Mouse (Mus musculus) liver, embryonic 15.5 days (tissue): ENCODE measurements at regions not wholly inside any gene's neighbourhood (a gene's known extent, or its start where the extent isn't known, plus 50 kb on each side); places are given as distances from the start of the nearest gene placed in this dataset.

Experiments
- ATAC-seq: fragments of 200-750 bp; cut with Nextera tagmentation; 2 replicates; pipeline ENCODE4 v1.8.0; 2017; ENCODE audit warnings: moderate number of reproducible peaks, mild to moderate bottlenecking, moderate library complexity; ENCODE audit not compliant: insufficient read depth
- H3K27ac ChIP-seq: fragments of 300-500 bp; sonication (generic); replicated peaks from 2 replicates; pipeline ENCODE4 v1.5.1; 2015; ENCODE audit warnings: mild to moderate bottlenecking, inconsistent platforms
- H3K27me3 ChIP-seq: fragments of 300-500 bp; sonication (generic); 2 replicates; pipeline ENCODE4 v1.6.1; 2015; ENCODE audit warnings: mild to moderate bottlenecking, inconsistent platforms
- H3K36me3 ChIP-seq: fragments of 300-500 bp; sonication (generic); replicated peaks from 2 replicates; pipeline ENCODE4 v1.6.1; 2015; ENCODE audit warnings: moderate library complexity, mild to moderate bottlenecking, inconsistent platforms
- H3K4me1 ChIP-seq: fragments of 300-500 bp; sonication (generic); replicated peaks from 2 replicates; pipeline ENCODE4 v1.6.1; 2015; ENCODE audit warnings: inconsistent platforms
- H3K4me2 ChIP-seq: fragments of 300-500 bp; sonication (generic); 2 replicates; pipeline ENCODE4 v1.6.1; 2015; ENCODE audit warnings: moderate library complexity, mild to moderate bottlenecking, inconsistent platforms
- H3K4me3 ChIP-seq: fragments of 300-500 bp; sonication (generic); replicated peaks from 2 replicates; pipeline ENCODE4 v1.5.1; 2015; ENCODE audit warnings: mild to moderate bottlenecking, inconsistent platforms
- H3K9ac ChIP-seq: fragments of 300-500 bp; sonication (generic); 2 replicates; pipeline ENCODE4 v1.6.1; 2015; ENCODE audit warnings: moderate library complexity, mild to moderate bottlenecking, inconsistent platforms
- H3K9me3 ChIP-seq: fragments of 300-500 bp; sonication (generic); replicated peaks from 2 replicates; pipeline ENCODE4 v1.6.1; 2016; ENCODE audit warnings: inconsistent platforms
- whole genome bisulfite sequencing: fragments of 180-500 bp; shearing (Covaris S2); methylation state at CpG from one replicate; pipeline ENCODE4 v1.1.7; 2015; ENCODE audit warnings: mixed read lengths; ENCODE audit not compliant: insufficient replicate concordance; 5-methylcytosine and 5-hydroxymethylcytosine counted together

DNA sequence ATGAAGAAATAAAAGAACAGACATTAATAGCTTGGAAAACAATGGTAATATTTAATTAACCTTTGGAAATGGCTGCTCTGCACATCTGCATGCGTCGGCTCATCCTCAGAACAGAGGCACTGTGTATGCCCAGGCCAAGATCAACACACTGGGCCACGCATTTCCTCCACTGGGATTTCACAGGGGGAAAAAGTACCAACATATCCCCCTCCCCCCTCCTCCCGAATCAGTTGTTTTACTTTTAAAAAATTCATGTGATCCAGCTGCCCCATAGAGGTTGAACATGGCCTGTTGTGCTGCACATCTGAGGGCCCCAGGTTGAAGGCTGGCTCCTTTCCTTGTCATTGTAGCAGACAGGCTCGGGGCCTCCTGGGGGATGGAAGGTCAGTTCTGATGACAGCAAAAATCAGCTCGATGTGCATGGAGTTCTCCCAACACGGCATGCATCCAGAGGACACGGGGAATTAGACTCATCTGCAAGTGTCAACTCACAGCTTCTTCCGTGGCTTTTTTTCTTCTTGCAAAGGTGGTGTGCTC, 777.7 kb upstream of the Car8 start:
- ATAC-seq = no peak
- H3K4me3 ChIP-seq = no peak overlapping the region
- H3K4me1 ChIP-seq = 0 out of 2 replicates have a peak, but pooled peaks cover 8% of the 10 kb centered on the region
- no peak overlapping the region for H3K4me2 ChIP-seq
- no peaks in the 10 kb centered on the region for H3K36me3 ChIP-seq
- no peak overlapping the region for H3K27ac ChIP-seq
- no peak overlapping the region for H3K9ac ChIP-seq
- WGBS = 64% methylated on average over 9 of the region's 9 CpGs
- H3K9me3 ChIP-seq = no peaks in the 10 kb centered on the region
- no peaks in the 10 kb centered on the region for H3K27me3 ChIP-seq

DNA sequence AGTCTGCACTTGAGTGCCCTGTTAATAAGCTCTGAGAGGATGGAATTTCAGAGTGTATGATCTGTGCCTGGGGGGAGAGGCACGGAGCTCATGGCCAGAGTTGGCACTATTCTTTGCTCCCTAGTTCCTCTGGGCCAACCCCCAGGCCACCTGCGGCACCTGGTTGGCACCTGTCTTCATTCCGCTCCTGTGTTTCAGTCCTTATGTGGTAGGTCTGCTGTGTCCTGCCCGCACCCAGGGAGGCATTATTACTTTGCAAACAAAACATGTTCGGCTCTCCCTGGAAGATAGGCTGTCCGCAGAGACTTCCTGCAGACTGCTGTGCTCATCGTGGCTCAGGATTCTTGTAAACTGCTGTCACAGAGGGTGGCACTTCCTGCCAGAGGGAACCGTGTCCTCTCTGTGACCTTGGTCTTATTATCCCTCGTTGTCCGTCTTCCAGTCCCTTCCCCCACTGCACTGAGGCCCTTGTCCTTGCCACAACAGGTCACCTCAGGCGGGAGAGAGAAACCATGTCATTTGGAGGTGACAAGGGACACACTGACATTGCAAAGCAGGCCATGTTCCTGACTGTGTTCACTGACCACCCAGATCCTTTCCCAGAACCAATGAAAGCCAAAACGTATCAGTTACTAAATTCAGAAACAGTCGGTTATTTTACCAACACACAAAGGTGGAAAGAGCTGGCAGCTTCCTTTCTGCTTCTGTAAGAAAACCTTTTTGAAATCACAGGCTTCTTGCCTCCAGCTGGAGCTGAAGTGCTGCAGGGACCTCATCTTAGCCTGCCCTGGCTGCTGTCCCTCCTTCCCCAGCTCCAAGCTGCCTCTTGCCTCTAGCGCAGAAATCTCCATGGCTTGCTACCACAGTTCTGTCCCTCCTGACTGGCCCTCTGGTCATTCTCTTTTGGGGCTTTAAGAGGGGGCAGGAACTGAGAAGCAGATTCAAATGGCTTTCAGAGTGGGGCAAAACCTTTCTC, 777.0 kb upstream of the Car8 start:
- H3K9me3 ChIP-seq = no peaks in the 10 kb centered on the region
- H3K4me2 ChIP-seq = no peak overlapping the region
- H3K27me3 ChIP-seq = no peaks in the 10 kb centered on the region
- 0 out of 2 replicates have a peak, but pooled peaks cover 8% of the 10 kb centered on the region for H3K4me1 ChIP-seq
- H3K9ac ChIP-seq = no peak overlapping the region
- peak; percentile 40; the same call in 1 of the 2 replicates for ATAC-seq
- H3K4me3 ChIP-seq = no peak overlapping the region
- 19% methylated on average over 14 of the region's 14 CpGs for WGBS
- no peak overlapping the region for H3K27ac ChIP-seq
- no peaks in the 10 kb centered on the region for H3K36me3 ChIP-seq

- Histone ChIP-seq H3K9me3 (no peaks in the 10 kb centered on the region), H3K36me3 (no peaks in the 10 kb centered on the region), H3K4me1 (0 out of 2 replicates have a peak, but pooled peaks cover 8% of the 10 kb centered on the region), H3K4me3 (no peak overlapping the region), H3K27ac (no peak overlapping the region), H3K4me2 (no peak overlapping the region), H3K27me3 (no peaks in the 10 kb centered on the region), H3K9ac (no peak overlapping the region)
- WGBS = 66% methylated on average over 4 of the region's 4 CpGs
- no peak for ATAC-seq
Observed at GRCm38 (mm10) chr4:9014986-9015385, 776.1 kb upstream of the Car8 start.

- H3K9me3 ChIP-seq = no peaks in the 10 kb centered on the region
- no peaks in the 10 kb centered on the region for H3K36me3 ChIP-seq
- WGBS = 68% methylated on average over 9 of the region's 9 CpGs
- H3K27ac ChIP-seq = no peak overlapping the region
- 0 out of 2 replicates have a peak, but pooled peaks cover 8% of the 10 kb centered on the region for H3K4me1 ChIP-seq
- no peak overlapping the region for H3K4me3 ChIP-seq
- no peak overlapping the region for H3K9ac ChIP-seq
- H3K4me2 ChIP-seq = no peak overlapping the region
- no peak for ATAC-seq
- H3K27me3 ChIP-seq = no peaks in the 10 kb centered on the region
Observed at GRCm38 (mm10) chr4:9012787-9013186, 773.9 kb upstream of the Car8 start.

DNA sequence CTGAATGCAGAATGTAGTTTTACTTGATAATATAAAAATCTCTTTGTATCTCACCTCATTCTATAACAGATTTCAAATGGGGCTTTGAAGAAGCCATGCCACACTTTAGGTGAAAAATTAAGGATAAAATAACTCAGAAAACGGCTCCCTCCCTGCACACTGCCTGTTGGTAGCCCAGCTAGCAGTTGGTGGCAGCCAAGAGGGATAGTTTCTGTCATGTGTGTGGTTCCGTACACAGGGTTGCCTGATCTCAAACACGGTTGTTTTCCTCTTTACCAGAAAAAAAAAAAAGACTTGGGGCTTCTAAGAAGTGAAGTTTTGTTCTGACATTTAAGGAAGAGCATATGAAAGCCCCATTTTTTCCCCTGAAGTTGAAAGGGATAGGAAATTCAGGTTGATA, 773.1 kb upstream of the Car8 start:
- 0 out of 2 replicates have a peak, but pooled peaks cover 8% of the 10 kb centered on the region for H3K4me1 ChIP-seq
- H3K4me3 ChIP-seq = no peak overlapping the region
- 59% methylated on average over 3 of the region's 3 CpGs for WGBS

DNA sequence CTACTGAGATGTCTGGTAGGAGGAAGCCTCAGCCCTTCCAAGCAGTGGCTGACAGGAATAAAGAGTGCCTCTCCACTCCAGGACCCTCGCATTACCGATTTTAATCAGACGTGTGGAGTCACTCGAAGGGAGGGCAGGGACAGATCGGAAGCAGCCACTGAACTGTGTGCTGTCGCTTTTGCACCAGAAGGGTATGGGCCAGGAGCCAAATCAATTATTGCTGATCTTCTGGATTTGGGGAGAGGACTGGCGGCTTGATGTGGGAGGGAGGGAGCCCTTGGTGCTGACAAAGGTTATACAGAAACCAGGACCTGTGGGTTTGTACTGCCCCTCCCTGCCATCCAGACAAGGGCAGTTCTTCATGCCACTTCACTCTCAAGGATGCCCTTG, 772.3 kb upstream of the Car8 start:
- Histone ChIP-seq H3K4me2 (no peak overlapping the region), H3K4me1 (0 out of 2 replicates have a peak, but pooled peaks cover under 1% of the 10 kb centered on the region), H3K9ac (no peak overlapping the region), H3K9me3 (no peaks in the 10 kb centered on the region), H3K36me3 (no peaks in the 10 kb centered on the region), H3K27me3 (no peaks in the 10 kb centered on the region), H3K27ac (no peak overlapping the region), H3K4me3 (no peak overlapping the region)
- 49% methylated on average over 7 of the region's 7 CpGs for WGBS
- no peak for ATAC-seq

More for the DNA sequence above, 773.1 kb upstream of the Car8 start:
- Histone ChIP-seq H3K36me3 (no peaks in the 10 kb centered on the region), H3K9ac (no peak overlapping the region), H3K27ac (no peak overlapping the region), H3K4me2 (no peak overlapping the region), H3K9me3 (no peaks in the 10 kb centered on the region), H3K27me3 (no peaks in the 10 kb centered on the region)
- no peak for ATAC-seq

DNA sequence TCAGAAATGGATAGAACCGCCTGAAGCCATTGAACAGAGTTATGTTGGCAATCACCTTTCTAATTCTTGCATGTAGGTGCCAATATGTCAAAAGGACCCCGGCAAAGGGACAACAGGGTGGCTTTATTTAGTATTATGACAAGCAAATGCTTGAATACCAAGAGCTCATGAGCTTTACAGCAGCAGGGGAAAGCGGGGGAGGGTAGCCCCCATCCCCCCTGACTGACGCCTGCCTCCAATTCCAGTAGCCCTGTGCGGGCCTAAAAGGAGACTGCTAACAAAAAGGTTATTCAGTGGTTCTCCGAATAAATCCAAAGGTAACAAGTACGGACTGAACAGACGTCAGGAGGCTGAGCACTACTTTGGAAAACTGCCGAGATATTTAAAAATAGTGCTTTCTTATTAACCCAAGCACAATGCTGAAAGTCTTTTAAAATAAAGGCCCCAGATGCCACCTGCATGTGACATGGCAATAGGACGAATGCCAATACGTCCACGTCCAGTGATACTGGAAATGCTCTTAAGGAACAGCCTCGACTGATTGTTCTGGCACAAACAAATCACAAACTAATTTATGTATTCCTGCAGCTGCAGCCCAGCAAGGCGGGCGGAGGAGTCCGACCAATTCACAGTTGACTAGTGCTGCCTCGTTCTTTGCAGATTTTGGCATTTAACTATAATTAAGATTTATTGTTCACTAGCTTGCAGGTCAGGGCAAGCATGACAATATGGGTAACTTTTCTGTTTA, 771.7 kb upstream of the Car8 start:
- WGBS = 68% methylated on average over 17 of the region's 17 CpGs
- no peaks in the 10 kb centered on the region for H3K27me3 ChIP-seq
- no peak overlapping the region for H3K4me3 ChIP-seq
- no peaks in the 10 kb centered on the region for H3K9me3 ChIP-seq
- no peak overlapping the region for H3K27ac ChIP-seq
- no peak for ATAC-seq
- H3K4me1 ChIP-seq = no peaks in the 10 kb centered on the region
- no peak overlapping the region for H3K4me2 ChIP-seq
- H3K36me3 ChIP-seq = no peaks in the 10 kb centered on the region
- H3K9ac ChIP-seq = no peak overlapping the region

DNA sequence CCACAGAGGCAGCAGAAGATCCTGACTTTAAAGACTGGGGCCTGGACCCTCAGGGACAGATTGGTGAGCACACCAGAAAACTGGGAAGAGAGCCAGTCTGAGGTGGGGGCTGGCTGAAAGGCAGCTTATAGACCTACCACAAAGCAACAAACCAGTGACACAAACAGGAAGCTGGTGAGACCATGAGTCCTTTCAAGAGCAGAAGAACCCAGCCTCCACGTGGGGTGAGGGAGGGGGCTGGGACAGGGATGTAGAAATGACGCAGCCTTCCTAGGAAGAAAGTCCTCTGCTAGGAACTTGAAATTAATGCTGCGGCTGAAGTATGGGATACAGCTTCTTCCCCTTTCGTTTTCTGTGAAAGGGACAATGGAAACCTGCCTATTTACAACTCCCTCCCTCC, 770.8 kb upstream of the Car8 start:
- 10% methylated on average over 4 of the region's 4 CpGs for WGBS
- Histone ChIP-seq H3K4me3 (no peak overlapping the region), H3K27me3 (no peaks in the 10 kb centered on the region), H3K27ac (no peak overlapping the region), H3K4me1 (no peaks in the 10 kb centered on the region), H3K4me2 (no peak overlapping the region), H3K9ac (no peak overlapping the region), H3K9me3 (no peaks in the 10 kb centered on the region), H3K36me3 (no peaks in the 10 kb centered on the region)
- ATAC-seq = no peak

DNA sequence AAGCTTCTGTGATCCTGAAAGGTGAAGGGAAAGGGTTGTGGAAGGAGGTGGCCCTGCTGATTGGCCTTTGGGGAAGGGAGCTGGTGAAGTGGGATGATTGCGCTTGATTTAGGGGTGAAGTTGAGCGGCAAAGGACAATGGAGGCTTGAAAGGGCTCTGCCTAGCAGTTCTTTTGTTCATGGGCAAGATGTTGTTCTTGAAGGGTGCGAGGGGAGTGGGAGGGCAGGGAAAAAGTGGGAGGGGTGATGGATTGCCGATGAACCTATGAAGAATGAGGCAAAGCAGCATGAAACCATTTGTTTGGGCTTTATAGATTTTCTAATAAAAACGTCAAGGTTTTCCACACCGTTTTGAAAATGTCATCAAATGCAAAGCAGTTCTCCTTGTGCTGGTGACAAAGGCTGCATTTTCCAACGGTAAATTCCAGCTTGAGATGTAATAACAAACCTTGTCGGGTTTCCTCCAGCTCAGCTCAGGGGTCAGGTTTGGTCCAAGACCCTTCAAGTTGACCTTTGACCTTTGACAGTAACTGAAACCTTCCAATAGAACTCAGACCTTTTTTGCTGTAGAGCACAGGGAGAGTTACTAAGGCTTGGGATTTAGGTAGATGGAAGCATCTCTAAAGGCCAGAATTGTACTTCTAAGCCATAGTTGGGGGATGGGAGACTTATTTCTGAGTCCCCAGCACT, 767.2 kb upstream of the Car8 start:
- no peak overlapping the region for H3K27ac ChIP-seq
- H3K27me3 ChIP-seq = no peaks in the 10 kb centered on the region
- no peaks in the 10 kb centered on the region for H3K36me3 ChIP-seq
- no peak overlapping the region for H3K4me2 ChIP-seq
- no peaks in the 10 kb centered on the region for H3K4me1 ChIP-seq
- no peaks in the 10 kb centered on the region for H3K9me3 ChIP-seq
- 54% methylated on average over 8 of the region's 8 CpGs for WGBS
- no peak overlapping the region for H3K4me3 ChIP-seq
- no peak for ATAC-seq
- no peak overlapping the region for H3K9ac ChIP-seq

GRCm38 (mm10) chr4:9003891-9004290, 765.0 kb upstream of the Car8 start:
- WGBS = 77% methylated on average over 1 of the region's 1 CpGs
- no peak overlapping the region for H3K27ac ChIP-seq
- no peak overlapping the region for H3K4me2 ChIP-seq
- no peak for ATAC-seq
- no peaks in the 10 kb centered on the region for H3K4me1 ChIP-seq
- H3K4me3 ChIP-seq = no peak overlapping the region
- H3K27me3 ChIP-seq = no peaks in the 10 kb centered on the region
- no peaks in the 10 kb centered on the region for H3K9me3 ChIP-seq
- H3K36me3 ChIP-seq = no peaks in the 10 kb centered on the region
- H3K9ac ChIP-seq = no peak overlapping the region
